ENCODE assay signal across 12 mouse cellular contexts in the genomic region with DNA sequence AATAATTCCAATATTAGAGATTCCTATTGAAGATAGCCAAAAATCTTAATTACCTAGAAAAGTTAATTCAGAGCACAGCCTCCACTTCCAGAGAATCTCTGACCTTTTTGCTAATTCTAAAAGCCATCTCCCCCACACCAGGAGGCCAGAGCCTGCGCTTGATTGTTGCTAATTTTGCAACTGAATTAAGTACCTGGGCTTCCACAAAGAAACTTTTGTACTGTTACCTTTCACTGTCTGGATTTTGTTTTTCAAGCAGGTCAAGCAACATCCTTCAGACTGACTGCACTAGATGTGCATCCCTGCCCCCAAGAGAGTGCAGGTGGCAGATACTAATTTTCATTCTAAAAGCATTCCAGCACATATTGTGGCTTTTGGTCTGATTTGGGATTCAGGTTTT.
"Had no signal": no experiment of that assay in that cellular context is flagged by ENCODE, and none has a peak within 500 bp of the region (broad histone marks: within the 10 kb centered on the region; RNA-seq: fewer than 3 reads in every experiment).

No protein-coding gene starts in this region.

- DNase-seq: left cerebral cortex, postnatal 4 days; liver; liver, embryonic 13.5 days; liver, postnatal 0 days; lung, adult 18-20 months; lung, adult 2 months; lung, embryonic 14.5 days; lung, postnatal 10 days; lung, postnatal 14 days; lung, postnatal 36 days; lung, postnatal 4 days; midbrain, embryonic 14.5 days had no signal
